Mouse (Mus musculus): ENCODE measurements around the gene Copa. TPM values are rescaled to one million over a fixed set of nuclear protein-coding genes. Genes with fewer than 3 reads are reported as not detected.

Copa gene
- total and polyA plus RNA-seq, 3 experiments: 81.2 to 118 (median 92.3) TPM

- peaks cover 12 to 32% of the 10 kb centered on the region in 2 experiments for H3K36me3 ChIP-seq (ENCODE audit: control insufficient read depth in 1 of 2, insufficient read depth in 2 of 2, low read length in 2 of 2)
- 0 out of 2 replicates have a peak, but pooled peaks cover 1% of the 10 kb centered on the region for H3K79me2 ChIP-seq (ENCODE audit: control insufficient read depth, insufficient read depth, low read length, poor library complexity)
- no peak for DNase-seq (ENCODE audit: low read depth, low spot score)
- no peak overlapping the region for H3K27ac ChIP-seq (ENCODE audit: control insufficient read depth, low read depth, low read length)
- no peaks in the 10 kb centered on the region for H3K9me3 ChIP-seq (replicated peaks; ENCODE audit: insufficient read depth, low read length)
- no peak overlapping the region for H3K9ac ChIP-seq (ENCODE audit: control insufficient read depth, low read depth, low read length, poor library complexity, severe bottlenecking)
- H3K4me1 ChIP-seq (ENCODE audit: control insufficient read depth in 1 of 2, insufficient read depth in 2 of 2, low read length in 2 of 2): peaks cover 2 to 7% of the 10 kb centered on the region in 2 experiments; a peak in 2 of 4 replicates
- no peak for TF ChIP-seq POLR2AphosphoS5 (IDR thresholded peaks at IDR 0.05; ENCODE audit: borderline replicate concordance, low read depth, low read length)
- no peak for TF ChIP-seq MYC (IDR thresholded peaks at IDR 0.05; ENCODE audit: low read depth, low read length)
- TF ChIP-seq MAZ (IDR thresholded peaks at IDR 0.05; ENCODE audit: low read depth, low read length): no peak
- TF ChIP-seq HCFC1 (IDR thresholded peaks at IDR 0.05; ENCODE audit: low read depth, low read length): no peak
- TF ChIP-seq MEF2A (IDR thresholded peaks at IDR 0.05; ENCODE audit: extremely low read depth, insufficient replicate concordance, low read depth, low read length, poor library complexity, severe bottlenecking): no peak
- no peak for TF ChIP-seq NELFE (IDR thresholded peaks at IDR 0.05; ENCODE audit: low read depth, low read length)
- no peak for TF ChIP-seq MYB (IDR thresholded peaks at IDR 0.05; ENCODE audit: low read depth, low read length)
- no peak for TF ChIP-seq ZNF384 (IDR thresholded peaks at IDR 0.05; ENCODE audit: low read depth, low read length)
- TF ChIP-seq TCF12 (IDR thresholded peaks at IDR 0.05; ENCODE audit: low read depth, low read length): no peak
- TF ChIP-seq GABPA (IDR thresholded peaks at IDR 0.05; ENCODE audit: low read depth, low read length): no peak
- TF ChIP-seq JUND (IDR thresholded peaks at IDR 0.05; ENCODE audit: low read depth, low read length): no peak
- no peak for TF ChIP-seq TAL1 (IDR thresholded peaks at IDR 0.05; ENCODE audit: low read length)
- H3K27me3 ChIP-seq (ENCODE audit: control insufficient read depth in 1 of 2, insufficient read depth in 2 of 2, low read length in 2 of 2): no peaks in the 10 kb centered on the region
- H3K4me3 ChIP-seq (ENCODE audit: control insufficient read depth in 1 of 2, insufficient read depth in 1 of 2, low read depth in 2 of 2, low read length in 2 of 2): no peak overlapping the region
These were observed 87.5 kb downstream of the Copa start for GRCm38 (mm10) chr1:172169809-172170208.

Other genes with a start within 250 kb of the Copa start
- 6.8 and 7.7 TPM in 2 replicates for gene Cd84, start 242.8 kb upstream of the Copa start, total RNA-seq (2012; rRNA removed)
- 10 to 100 TPM in 1 of 2 experiments, not detected in 1; 10.4 TPM for gene Cd84, start 242.8 kb upstream of the Copa start, polyA plus RNA-seq (2012; ENCODE audit: insufficient read depth in 1 of 2, insufficient read length in 2 of 2, low read depth in 1 of 2, low replicate concordance in 2 of 2, missing spikeins in 1 of 2)
- gene Gm10521, start 186.9 kb upstream of the Copa start, total RNA-seq (2012; rRNA removed): 0.04 and 0.10 TPM in 2 replicates
- gene Gm10521, start 186.9 kb upstream of the Copa start, polyA plus RNA-seq (2012; ENCODE audit: insufficient read depth in 1 of 2, insufficient read length in 2 of 2, low read depth in 1 of 2, low replicate concordance in 2 of 2, missing spikeins in 1 of 2): under 1 TPM in 1 of 2 experiments, not detected in 1; 0.39 TPM
- not detected in 2 replicates for gene Slamf6, start 165.0 kb upstream of the Copa start, total RNA-seq (2012; rRNA removed)
- gene Slamf6, start 165.0 kb upstream of the Copa start, polyA plus RNA-seq (2012; ENCODE audit: insufficient read depth in 1 of 2, insufficient read length in 2 of 2, low read depth in 1 of 2, low replicate concordance in 2 of 2, missing spikeins in 1 of 2): under 1 TPM in 1 of 2 experiments, not detected in 1; 0.01 TPM
- 0.39 and 0.88 TPM in 2 replicates for gene Vangl2, start 54.1 kb upstream of the Copa start, total RNA-seq (2012; rRNA removed)
- gene Vangl2, start 54.1 kb upstream of the Copa start, polyA plus RNA-seq (2012; ENCODE audit: insufficient read depth in 1 of 2, insufficient read length in 2 of 2, low read depth in 1 of 2, low replicate concordance in 2 of 2, missing spikeins in 1 of 2): 1 to 10 TPM in 1 of 2 experiments, not detected in 1; 3.0 TPM
- not detected in 2 replicates for gene Nhlh1, start 25.0 kb upstream of the Copa start, total RNA-seq (2012; rRNA removed)
- not detected for gene Nhlh1, start 25.0 kb upstream of the Copa start, polyA plus RNA-seq (2012; ENCODE audit: insufficient read depth in 1 of 2, insufficient read length in 2 of 2, low read depth in 1 of 2, low replicate concordance in 2 of 2, missing spikeins in 1 of 2)
- 9.6 and 9.9 TPM in 2 replicates for gene Ncstn, start 266 bp downstream of the Copa start, total RNA-seq (2012; rRNA removed)
- gene Ncstn, start 266 bp downstream of the Copa start, polyA plus RNA-seq (2012; ENCODE audit: insufficient read depth in 1 of 2, insufficient read length in 2 of 2, low read depth in 1 of 2, low replicate concordance in 2 of 2, missing spikeins in 1 of 2): 10 to 100 TPM in 1 of 2 experiments, not detected in 1; 38.5 TPM
- 26.3 and 27.7 TPM in 2 replicates for gene Pex19, start 44.2 kb downstream of the Copa start, total RNA-seq (2012; rRNA removed)
- gene Pex19, start 44.2 kb downstream of the Copa start, polyA plus RNA-seq (2012; ENCODE audit: insufficient read depth in 1 of 2, insufficient read length in 2 of 2, low read depth in 1 of 2, low replicate concordance in 2 of 2, missing spikeins in 1 of 2): 10 to 100 TPM in 1 of 2 experiments, not detected in 1; 53.6 TPM
- gene Dcaf8, start 65.6 kb downstream of the Copa start, total RNA-seq (2012; rRNA removed): 31.7 and 32.1 TPM in 2 replicates
- gene Dcaf8, start 65.6 kb downstream of the Copa start, polyA plus RNA-seq (2012; ENCODE audit: insufficient read depth in 1 of 2, insufficient read length in 2 of 2, low read depth in 1 of 2, low replicate concordance in 2 of 2, missing spikeins in 1 of 2): 10 to 100 TPM; 45.8 to 49.0 TPM
- 2.4 and 3.0 TPM in 2 replicates for gene Pea15a, start 124.3 kb downstream of the Copa start, total RNA-seq (2012; rRNA removed)
- 1 to 10 TPM in 1 of 2 experiments, not detected in 1; 7.5 TPM for gene Pea15a, start 124.3 kb downstream of the Copa start, polyA plus RNA-seq (2012; ENCODE audit: insufficient read depth in 1 of 2, insufficient read length in 2 of 2, low read depth in 1 of 2, low replicate concordance in 2 of 2, missing spikeins in 1 of 2)
- gene Casq1, start 137.3 kb downstream of the Copa start, total RNA-seq (2012; rRNA removed): not detected in 2 replicates
- gene Casq1, start 137.3 kb downstream of the Copa start, polyA plus RNA-seq (2012; ENCODE audit: insufficient read depth in 1 of 2, insufficient read length in 2 of 2, low read depth in 1 of 2, low replicate concordance in 2 of 2, missing spikeins in 1 of 2): under 1 TPM in 1 of 2 experiments, not detected in 1; 0.21 TPM
- not detected in 2 replicates for gene Atp1a4, start 175.9 kb downstream of the Copa start, total RNA-seq (2012; rRNA removed)
- gene Atp1a4, start 175.9 kb downstream of the Copa start, polyA plus RNA-seq (2012; ENCODE audit: insufficient read depth in 1 of 2, insufficient read length in 2 of 2, low read depth in 1 of 2, low replicate concordance in 2 of 2, missing spikeins in 1 of 2): not detected
- 65.2 and 88.0 TPM in 2 replicates for gene Igsf8, start 179.1 kb downstream of the Copa start, total RNA-seq (2012; rRNA removed)
- gene Igsf8, start 179.1 kb downstream of the Copa start, polyA plus RNA-seq (2012; ENCODE audit: insufficient read depth in 1 of 2, insufficient read length in 2 of 2, low read depth in 1 of 2, low replicate concordance in 2 of 2, missing spikeins in 1 of 2): 10 to 100 TPM in 1 of 2 experiments, not detected in 1; 97.2 TPM
- gene Atp1a2, start 215.5 kb downstream of the Copa start, total RNA-seq (2012; rRNA removed): 0.10 TPM in 1 of 2 replicates, not detected in the other
- under 1 TPM in 1 of 2 experiments, not detected in 1; 0.04 TPM for gene Atp1a2, start 215.5 kb downstream of the Copa start, polyA plus RNA-seq (2012; ENCODE audit: insufficient read depth in 1 of 2, insufficient read length in 2 of 2, low read depth in 1 of 2, low replicate concordance in 2 of 2, missing spikeins in 1 of 2)
- gene Kcnj9, start 246.8 kb downstream of the Copa start, total RNA-seq (2012; rRNA removed): not detected in 2 replicates
- under 1 TPM in 1 of 2 experiments, not detected in 1; 0.08 TPM for gene Kcnj9, start 246.8 kb downstream of the Copa start, polyA plus RNA-seq (2012; ENCODE audit: insufficient read depth in 1 of 2, insufficient read length in 2 of 2, low read depth in 1 of 2, low replicate concordance in 2 of 2, missing spikeins in 1 of 2)